Comparison of ENCODE assay signal across 10 mouse cellular contexts in genomic region chr13:83722241-83722640, GRCm38 (mm10).
DNase-seq lines count a peak whose midpoint lies in the region; ATAC-seq lines count a peak whose summit lies in the region.
"Had no signal": no experiment of that assay in that cellular context is flagged by ENCODE, and none has a peak within 500 bp of the region (broad histone marks: within the 10 kb centered on the region; RNA-seq: fewer than 3 reads in every experiment).

No protein-coding gene starts in this region.

- H3K4me3 ChIP-seq in hindbrain, embryonic 13.5 days = peak overlapping the region; percentile 79

- H3K27me3 ChIP-seq in hindbrain, embryonic 13.5 days = peaks cover 15% of the 10 kb centered on the region; the same call in 1 of the 2 replicates

- no peaks in the 10 kb centered on the region for H3K36me3 ChIP-seq in hindbrain, embryonic 13.5 days
- H3K36me3 ChIP-seq: embryonic facial prominence, embryonic 15.5 days; heart, embryonic 15.5 days had no signal

- peak overlapping the region; percentile 99 for H3K27ac ChIP-seq in hindbrain, embryonic 13.5 days
- H3K27ac ChIP-seq: embryonic facial prominence, embryonic 15.5 days; heart, embryonic 15.5 days had no signal

- no peak for DNase-seq in frontal cortex, postnatal 14 days (ENCODE audit: low spot score in 2 of 2)
- peak; percentile 88 to 89 for DNase-seq in cerebellum, postnatal 36 days
- peak; percentile 29 for DNase-seq in neural tube, embryonic 10.5 days (ENCODE audit: extremely low spot score, low spot score)
- DNase-seq in heart, postnatal 10 days = no peak
- DNase-seq in lung, postnatal 4 days = no peak
- DNase-seq in kidney, postnatal 14 days = no peak

- no peaks in the 10 kb centered on the region for H3K9me3 ChIP-seq in hindbrain, embryonic 13.5 days
- H3K9me3 ChIP-seq: embryonic facial prominence, embryonic 15.5 days had no signal

- H3K4me2 ChIP-seq in hindbrain, embryonic 13.5 days = peak overlapping the region; percentile 72
- H3K4me2 ChIP-seq: embryonic facial prominence, embryonic 15.5 days; heart, embryonic 15.5 days had no signal

- peak overlapping the region; percentile 94 for H3K9ac ChIP-seq in hindbrain, embryonic 13.5 days
- H3K9ac ChIP-seq: embryonic facial prominence, embryonic 15.5 days; heart, embryonic 15.5 days had no signal

- ATAC-seq in frontal cortex, adult (ENCODE audit: low TSS enrichment) = peak; percentile 5
- peak; percentile 4; the same call in 1 of the 2 replicates for ATAC-seq in hindbrain, embryonic 13.5 days (ENCODE audit: low FRiP score)

- intact Hi-C loops in heart, postnatal 10 days (cut with DNase I) = no loop called here

- H3K4me1 ChIP-seq in hindbrain, embryonic 13.5 days (replicated peaks) = peaks cover 14% of the 10 kb centered on the region

- WGBS in hindbrain, embryonic 13.5 days = under 1% methylated on average over 7 of the region's 7 CpGs

Comparison
In these comparisons a context has a peak if more than half of its experiments do, and no peak if none do; other contexts are left out.
1. DNase-seq: peak in cerebellum, postnatal 36 days (2 of 2) and neural tube, embryonic 10.5 days (single experiment); none in frontal cortex, postnatal 14 days (0 of 2), heart, postnatal 10 days (0 of 2), lung, postnatal 4 days (0 of 2) and kidney, postnatal 14 days (single experiment).